Mouse (Mus musculus) MEL (cell line): Measurements from ENCODE around the gene Gm4131.

ENCODE experiments used
- BHLHE40 ChIP-seq: IDR thresholded peaks from 2 replicates; pipeline ENCODE4 v1.6.1; 2012; ENCODE audit warnings: low read depth, mild to moderate bottlenecking, inconsistent platforms, low read length, improper control_type of control experiment, borderline replicate concordance
- CTCF ChIP-seq, 3 experiments: IDR thresholded peaks in 2 of 3; conservative IDR thresholded peaks in 1 of 3; 2 replicates each; pipeline ENCODE4 v1.5.1; 2011 to 2012; ENCODE audit warnings: low read length in 3 of 3, low read depth in 2 of 3, mild to moderate bottlenecking in 2 of 3, improper control_type of control experiment in 1 of 3, inconsistent platforms in 1 of 3, mixed read lengths in 1 of 3, moderate library complexity in 1 of 3; ENCODE audit not compliant: control insufficient read depth in 1 of 3, insufficient read depth in 1 of 3, poor library complexity in 1 of 3, severe bottlenecking in 1 of 3
- ELF1 ChIP-seq: IDR thresholded peaks from 2 replicates; pipeline ENCODE4 v1.6.1; 2014; ENCODE audit warnings: low read depth, mild to moderate bottlenecking, inconsistent platforms, low read length, improper control_type of control experiment, moderate library complexity
- EP300 ChIP-seq, 2 experiments: IDR thresholded peaks; 2 replicates each; pipeline ENCODE4 v1.6.1; 2011; ENCODE audit warnings: improper control_type of control experiment in 2 of 2, low read length in 2 of 2, low read depth in 1 of 2, mild to moderate bottlenecking in 1 of 2
- GATA1 ChIP-seq: IDR thresholded peaks from 2 replicates; pipeline ENCODE4 v1.6.1; 2011; ENCODE audit warnings: low read depth, low read length, improper control_type of control experiment
- HCFC1 ChIP-seq: IDR thresholded peaks from 2 replicates; pipeline ENCODE4 v1.6.1; 2012; ENCODE audit warnings: low read depth, mild to moderate bottlenecking, inconsistent platforms, low read length, improper control_type of control experiment, moderate library complexity
- MYB ChIP-seq: IDR thresholded peaks from 2 replicates; pipeline ENCODE4 v1.6.1; 2011; ENCODE audit warnings: mild to moderate bottlenecking, low read depth, low read length, improper control_type of control experiment
- MYC ChIP-seq: IDR thresholded peaks from 2 replicates; pipeline ENCODE4 v1.6.1; 2011; ENCODE audit warnings: low read depth, mild to moderate bottlenecking, low read length, improper control_type of control experiment, moderate library complexity
- POLR2A ChIP-seq, 2 experiments: IDR thresholded peaks; 2 replicates each; pipeline ENCODE4 v1.6.1; 2011 to 2012; ENCODE audit warnings: low read length in 2 of 2, mild to moderate bottlenecking in 2 of 2, control low read depth in 1 of 2, improper control_type of control experiment in 1 of 2, low read depth in 1 of 2, moderate library complexity in 1 of 2; ENCODE audit not compliant: control insufficient read depth in 1 of 2, insufficient read depth in 1 of 2, poor library complexity in 1 of 2
- TCF12 ChIP-seq: IDR thresholded peaks from 2 replicates; pipeline ENCODE4 v1.6.1; 2014; ENCODE audit warnings: low read depth, mild to moderate bottlenecking, inconsistent platforms, low read length, improper control_type of control experiment, moderate library complexity
- USF1 ChIP-seq: IDR thresholded peaks from 2 replicates; pipeline ENCODE4 v1.6.1; 2014; ENCODE audit warnings: low read depth, mild to moderate bottlenecking, inconsistent platforms, low read length, improper control_type of control experiment, moderate library complexity
- USF2 ChIP-seq, 2 experiments: IDR thresholded peaks; 2 replicates each; pipeline ENCODE4 v1.6.1; 2011 to 2012; ENCODE audit warnings: improper control_type of control experiment in 2 of 2, low read length in 2 of 2, borderline replicate concordance in 1 of 2, inconsistent platforms in 1 of 2, low read depth in 1 of 2, mild to moderate bottlenecking in 1 of 2; ENCODE audit not compliant: insufficient read depth in 1 of 2
- ZC3H11A ChIP-seq: IDR thresholded peaks from 2 replicates; pipeline ENCODE4 v1.6.1; 2012; ENCODE audit warnings: low read depth, mild to moderate bottlenecking, inconsistent platforms, low read length, improper control_type of control experiment
- ZKSCAN1 ChIP-seq: IDR thresholded peaks from 2 replicates; pipeline ENCODE4 v1.6.1; 2012; ENCODE audit warnings: low read depth, mild to moderate bottlenecking, inconsistent platforms, low read length, improper control_type of control experiment, moderate library complexity

GRCm38 (mm10) chr14:62609904-62610303 lies 43.2 kb upstream of the Gm4131 start:
- TF ChIP-seq CTCF (IDR thresholded peaks at IDR 0.05 in 2 of 3, conservative IDR thresholded peaks at IDR 0.05 in 1 of 3; ENCODE audit: control insufficient read depth in 1 of 3, insufficient read depth in 1 of 3, low read depth in 2 of 3, low read length in 3 of 3, poor library complexity in 1 of 3, severe bottlenecking in 1 of 3): no peak
- no peak for TF ChIP-seq MYB
- TF ChIP-seq ZKSCAN1: no peak
- no peak for TF ChIP-seq ELF1
- no peak for TF ChIP-seq POLR2A (IDR thresholded peaks at IDR 0.05; ENCODE audit: control insufficient read depth in 1 of 2, insufficient read depth in 1 of 2, low read depth in 1 of 2, low read length in 2 of 2, poor library complexity in 1 of 2)
- TF ChIP-seq MYC: no peak
- TF ChIP-seq ZC3H11A: no peak
- no peak for TF ChIP-seq BHLHE40
- TF ChIP-seq HCFC1: no peak
- TF ChIP-seq GATA1: no peak
- TF ChIP-seq USF2 (IDR thresholded peaks at IDR 0.05; ENCODE audit: borderline replicate concordance in 1 of 2, insufficient read depth in 1 of 2, low read depth in 1 of 2, low read length in 2 of 2): no peak
- no peak for TF ChIP-seq USF1
- no peak for TF ChIP-seq EP300 (IDR thresholded peaks at IDR 0.05; ENCODE audit: low read depth in 1 of 2, low read length in 2 of 2)
- TF ChIP-seq TCF12: no peak
